Mouse (Mus musculus): ENCODE data around the gene Wdr54.
A peak's percentile ranks its signal among the peaks of the same experiment; 100 is the strongest.

Wdr54 gene

DNA sequence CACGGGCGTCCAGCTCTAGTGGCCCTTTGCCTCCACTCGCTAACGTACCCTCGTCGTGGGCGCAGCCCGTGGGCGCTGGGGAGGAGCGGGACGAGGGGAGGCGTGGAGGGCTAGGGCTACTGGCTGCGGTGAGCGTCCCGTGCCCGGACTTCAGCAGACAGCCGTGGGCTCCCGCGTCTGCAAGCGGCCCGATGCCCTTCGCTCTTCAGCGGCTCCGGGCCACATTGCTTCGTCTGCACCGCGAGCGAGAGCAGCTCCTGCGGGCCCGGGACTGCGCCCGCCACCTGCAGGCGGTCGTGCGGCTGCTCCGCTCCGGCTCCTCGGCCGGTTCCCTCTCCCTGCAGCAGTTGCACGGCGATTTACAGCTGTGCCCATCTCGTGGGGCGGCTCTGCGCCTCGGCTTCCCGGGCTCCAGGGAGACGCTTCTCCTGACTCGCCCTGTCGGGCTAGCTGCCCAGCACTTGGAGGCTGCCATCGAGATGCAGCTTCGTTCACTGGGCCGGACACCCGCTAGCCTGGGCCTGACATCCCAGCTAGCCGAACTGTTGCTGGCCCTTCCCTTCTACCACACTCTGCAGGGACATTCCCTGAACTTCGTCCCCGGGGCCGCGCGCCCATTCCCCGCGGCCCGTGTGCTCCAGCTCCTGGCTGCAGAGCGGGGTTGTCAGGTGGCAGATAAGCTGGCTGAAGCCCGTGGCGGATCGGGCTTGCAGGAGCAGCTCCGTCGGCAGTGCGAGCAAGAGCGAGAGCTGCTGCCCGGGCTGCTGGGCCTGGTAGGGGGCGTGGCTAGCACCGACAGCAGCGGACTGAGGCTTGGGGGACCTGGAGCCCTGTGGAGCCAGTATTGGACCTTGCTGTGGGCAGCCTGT, 54.3 kb downstream of the Wdr54 start:
- DNase-seq: peak; percentile 52 to 72

DNA sequence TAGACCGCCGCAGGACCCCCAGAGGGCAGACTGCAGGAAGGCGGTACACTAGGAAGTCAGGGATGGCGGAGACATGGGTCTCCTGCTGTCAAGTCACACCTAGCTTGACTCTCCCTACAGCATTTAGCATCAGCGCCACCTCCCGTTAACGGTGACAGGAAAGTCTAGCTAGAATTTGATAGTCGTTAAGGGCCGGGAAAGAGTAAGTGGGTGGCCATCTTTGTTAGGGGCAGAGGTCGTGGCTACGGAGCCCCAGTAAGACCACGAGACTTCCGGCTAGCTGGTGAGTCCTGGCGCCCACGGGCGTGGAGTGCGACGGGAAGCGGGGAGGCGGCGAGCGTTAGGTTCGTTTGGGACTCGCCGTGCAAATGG, 54.9 kb downstream of the Wdr54 start, which contains the start of the genes Ccdc142 and Gm42688:
Gene Ccdc142 (plus strand): TSS at position 286 of the 372 bp plus-strand sequence.
Gene Gm42688 (plus strand): TSS at position 302 of the 372 bp plus-strand sequence.
- DNase-seq: peak; percentile 91 to 94

Data from cerebellum, adult 18-20 months (tissue).